Mouse (Mus musculus): ENCODE data around the gene Glipr1. TPM values are rescaled to one million over a fixed set of nuclear protein-coding genes. Genes with fewer than 3 reads are reported as not detected.
A peak's percentile ranks its signal among the peaks of the same experiment; 100 is the strongest.

Glipr1 gene
- total RNA-seq, 2 experiments from 2014 or later: 1.5 to 2.1 TPM

DNA sequence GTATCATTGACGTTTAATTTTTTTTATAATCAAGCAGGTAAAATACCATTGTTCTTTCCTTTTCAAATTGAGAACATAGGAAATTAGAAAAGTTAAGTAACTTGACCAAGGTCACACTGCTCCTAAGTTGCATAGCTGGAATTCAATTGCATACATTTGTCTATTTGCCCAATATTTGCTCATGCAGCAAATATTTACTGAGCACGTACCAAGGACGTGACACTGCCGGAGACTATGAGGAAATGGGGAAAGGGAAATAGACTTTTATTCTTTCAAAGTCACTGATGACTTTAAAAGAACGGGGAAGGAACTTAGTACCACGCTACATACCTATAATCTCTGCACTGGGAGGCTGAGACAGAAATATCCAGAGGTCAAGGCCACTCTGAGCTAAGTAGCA is 42.0 kb downstream of the Glipr1 start:
- DNase-seq: no peak

DNA sequence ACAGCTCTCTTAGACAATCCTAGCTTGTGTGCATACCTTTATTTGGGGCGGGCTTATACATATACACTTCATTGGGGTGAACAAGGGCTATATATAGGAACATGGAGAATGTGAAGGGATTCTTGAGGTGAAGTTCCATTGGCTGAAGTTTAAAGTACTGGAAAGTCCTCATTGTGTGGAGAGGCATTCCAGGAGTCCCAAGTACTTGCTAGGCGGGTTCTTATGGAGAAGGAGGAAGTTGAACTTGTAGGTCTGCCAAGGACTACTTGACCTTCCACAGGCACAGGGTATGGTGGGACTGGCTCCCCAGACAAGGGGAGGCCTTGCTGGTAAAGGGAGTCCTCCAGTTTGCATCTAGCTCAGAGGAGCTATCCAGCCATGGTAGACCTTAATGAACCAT is 43.1 kb downstream of the Glipr1 start:
- DNase-seq: no peak

- no peak for DNase-seq
Measured at GRCm38 (mm10) chr10:111958046-111958421, 44.4 kb downstream of the Glipr1 start.

DNA sequence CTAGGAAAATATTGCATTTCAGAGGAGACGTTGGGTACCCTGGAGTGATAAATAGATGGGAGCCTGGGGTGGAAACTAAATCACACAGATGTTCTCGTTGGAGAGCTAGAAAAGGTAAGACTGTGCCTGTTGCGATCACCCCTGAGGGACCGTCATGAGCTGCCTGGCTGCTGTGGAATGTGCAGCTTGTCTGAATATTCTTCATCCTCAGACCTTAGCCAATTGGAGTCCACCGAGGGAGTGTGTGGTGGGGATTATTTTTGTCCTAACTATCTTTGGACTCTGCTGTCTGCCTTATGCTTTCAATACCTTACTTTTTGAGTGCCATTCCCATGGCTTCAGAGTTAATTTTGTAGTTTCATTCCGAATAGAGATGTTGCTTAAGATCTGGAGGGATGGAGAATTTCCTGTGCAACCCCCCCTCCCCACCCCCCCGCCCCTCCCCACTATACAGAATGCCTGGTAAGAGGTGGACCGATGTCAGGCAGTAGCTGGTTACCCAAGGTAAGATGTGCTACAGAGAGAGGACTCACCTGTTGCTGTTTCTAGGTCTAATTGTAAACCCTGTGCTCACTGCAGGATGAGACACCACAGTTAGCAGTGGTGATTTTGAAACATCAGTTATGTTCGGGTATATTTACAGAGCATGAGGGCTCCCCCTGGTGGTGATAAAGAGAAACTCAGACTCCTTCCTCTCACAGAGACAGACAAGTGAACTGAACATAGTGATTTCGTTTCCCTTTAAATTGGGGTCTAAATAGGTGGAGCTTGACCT is 45.0 kb downstream of the Glipr1 start:
- peak; percentile 49 to 80 for DNase-seq

DNA sequence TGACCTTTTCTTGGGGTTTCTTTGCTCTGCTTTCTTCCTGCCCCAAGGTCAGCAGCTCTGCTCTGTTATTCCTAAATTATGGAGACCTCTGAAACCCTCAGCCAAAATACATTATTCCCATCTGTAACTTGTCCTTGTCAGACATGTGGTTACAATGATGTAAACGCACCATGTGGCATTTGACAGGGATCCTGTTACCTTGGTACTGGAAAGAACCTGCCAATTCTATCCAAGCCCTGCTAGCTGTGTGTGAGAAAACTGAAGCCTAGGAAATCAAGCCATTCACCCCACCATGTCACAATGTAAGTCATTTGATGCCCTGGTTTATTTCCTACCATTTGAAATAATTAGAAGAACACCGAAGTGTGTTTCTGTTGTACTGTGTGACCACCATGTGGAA is 46.6 kb downstream of the Glipr1 start:
- no peak for DNase-seq

GRCm38 (mm10) chr10:111949008-111949407 is 53.4 kb downstream of the Glipr1 start:
- no peak for DNase-seq

GRCm38 (mm10) chr10:111948041-111948440 is 54.4 kb downstream of the Glipr1 start:
- no peak for DNase-seq

DNA sequence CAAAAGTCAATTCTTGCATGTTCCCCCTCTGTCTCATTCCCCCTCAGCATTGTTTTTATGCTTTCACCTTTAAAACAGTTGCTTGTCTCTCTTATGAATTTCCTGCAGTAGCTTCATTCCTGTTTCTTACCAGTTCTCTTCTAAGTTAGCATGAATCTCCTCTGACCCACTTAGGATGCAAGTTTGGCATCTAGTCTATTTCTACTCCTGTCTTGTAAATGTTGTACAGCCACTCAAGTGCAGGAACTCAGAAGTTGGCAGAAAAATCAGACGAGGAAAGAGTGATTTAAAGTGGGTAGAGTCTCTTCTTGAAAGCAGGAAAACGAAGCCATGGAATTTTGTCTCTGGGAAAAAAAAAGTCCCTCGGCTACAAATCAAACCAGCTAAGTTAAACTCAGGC is 56.9 kb downstream of the Glipr1 start:
- no peak for DNase-seq

DNA sequence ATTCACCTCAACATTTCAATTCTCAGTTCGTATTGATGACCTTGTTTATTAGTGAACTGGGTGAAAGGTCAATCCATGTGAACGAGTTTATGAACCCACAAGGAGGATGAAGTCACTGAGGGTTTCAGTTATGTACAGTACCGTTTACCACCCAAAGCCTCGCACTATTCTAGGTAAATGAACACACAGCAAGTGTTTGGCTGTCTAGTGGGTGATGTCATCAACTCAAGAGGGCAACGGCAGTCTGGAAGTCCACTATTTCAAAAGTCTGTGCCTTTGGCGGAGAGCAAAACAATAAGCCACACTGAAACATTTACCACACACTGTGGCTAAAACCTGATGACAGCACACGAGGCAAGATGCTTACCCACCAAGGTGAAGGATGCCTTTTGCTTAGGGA is 59.4 kb downstream of the Glipr1 start:
- no peak for DNase-seq

DNA sequence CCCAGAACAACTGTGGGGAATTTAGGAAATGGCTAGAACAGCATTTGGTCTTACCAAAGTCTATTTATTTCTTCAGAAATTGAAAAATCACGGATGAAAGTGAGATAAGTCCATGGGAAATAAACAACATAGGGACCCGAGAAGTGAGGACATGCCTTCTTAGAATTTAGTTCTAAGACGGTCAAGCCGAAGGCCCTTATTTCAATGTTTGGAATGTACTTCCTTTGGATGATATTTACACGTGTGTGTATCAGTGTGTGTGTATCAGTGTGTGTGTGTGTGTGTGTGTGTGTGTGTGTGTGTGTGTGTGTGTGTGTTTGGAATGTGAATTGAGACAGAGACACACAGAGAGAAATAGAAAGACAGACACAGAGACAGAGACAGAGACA is 65.3 kb downstream of the Glipr1 start:
- DNase-seq: no peak

DNA sequence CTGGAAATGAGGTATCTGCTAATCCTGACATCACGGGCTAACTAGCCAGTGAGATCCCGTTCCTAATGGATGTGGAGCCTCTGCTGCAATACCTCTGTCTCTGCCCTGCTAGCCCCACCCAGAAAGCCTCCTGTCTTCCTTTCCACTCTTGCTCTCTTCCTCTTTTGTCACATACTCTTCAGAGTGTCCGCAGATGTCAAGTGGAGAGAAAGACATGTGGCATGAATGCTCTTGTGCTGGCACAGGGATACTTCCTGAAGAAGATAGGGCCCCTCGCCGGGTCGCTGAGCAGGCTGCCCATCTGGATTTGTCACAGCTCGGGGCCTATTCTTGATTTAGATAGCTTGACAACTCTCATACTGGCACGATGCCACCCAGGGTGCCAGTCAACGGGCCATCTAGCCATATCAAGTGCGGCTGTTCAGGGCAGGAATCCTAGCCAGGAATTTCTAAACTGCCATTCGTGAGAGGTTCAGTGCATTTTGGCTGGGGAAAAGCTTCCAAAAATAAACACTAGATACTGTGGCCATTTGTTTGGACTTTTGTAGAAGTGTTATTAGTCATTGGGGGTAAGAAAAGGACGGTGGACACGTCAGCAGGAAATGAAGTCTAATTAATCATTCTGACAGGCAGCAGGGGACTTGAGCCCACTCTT is 65.8 kb downstream of the Glipr1 start:
- peak; percentile 54 to 75 for DNase-seq

GRCm38 (mm10) chr10:111936021-111936420 is 66.4 kb downstream of the Glipr1 start:
- no peak for DNase-seq

Other genes with a start within 250 kb of the Glipr1 start
- 10 to 100 TPM; 39.0 to 41.5 TPM for gene Krr1, start 30.0 kb downstream of the Glipr1 start, total RNA-seq (2021)
- gene Glipr1l1, start 57.6 kb upstream of the Glipr1 start, total RNA-seq (2021): not detected
- not detected for gene Glipr1l2, start 80.7 kb upstream of the Glipr1 start, total RNA-seq (2021)
- not detected for gene Glipr1l3, start 157.7 kb upstream of the Glipr1 start, total RNA-seq (2021)
- not detected for gene Caps2, start 161.0 kb upstream of the Glipr1 start, total RNA-seq (2021)

Measured in adrenal gland, postnatal 36 days (tissue).